Mouse (Mus musculus) liver, postnatal 0 days (tissue): ENCODE data around the gene Ube2c.

Experiments used
- CTCF ChIP-seq: sonication (generic); IDR thresholded peaks from 2 replicates; pipeline ENCODE4 v1.5.1; 2016; ENCODE audit warnings: antibody characterized with exemption, low read depth
- EP300 ChIP-seq: IDR thresholded peaks from 2 replicates; pipeline ENCODE4 v1.6.1; 2016; ENCODE audit warnings: antibody characterized with exemption, low read depth, mild to moderate bottlenecking

DNA sequence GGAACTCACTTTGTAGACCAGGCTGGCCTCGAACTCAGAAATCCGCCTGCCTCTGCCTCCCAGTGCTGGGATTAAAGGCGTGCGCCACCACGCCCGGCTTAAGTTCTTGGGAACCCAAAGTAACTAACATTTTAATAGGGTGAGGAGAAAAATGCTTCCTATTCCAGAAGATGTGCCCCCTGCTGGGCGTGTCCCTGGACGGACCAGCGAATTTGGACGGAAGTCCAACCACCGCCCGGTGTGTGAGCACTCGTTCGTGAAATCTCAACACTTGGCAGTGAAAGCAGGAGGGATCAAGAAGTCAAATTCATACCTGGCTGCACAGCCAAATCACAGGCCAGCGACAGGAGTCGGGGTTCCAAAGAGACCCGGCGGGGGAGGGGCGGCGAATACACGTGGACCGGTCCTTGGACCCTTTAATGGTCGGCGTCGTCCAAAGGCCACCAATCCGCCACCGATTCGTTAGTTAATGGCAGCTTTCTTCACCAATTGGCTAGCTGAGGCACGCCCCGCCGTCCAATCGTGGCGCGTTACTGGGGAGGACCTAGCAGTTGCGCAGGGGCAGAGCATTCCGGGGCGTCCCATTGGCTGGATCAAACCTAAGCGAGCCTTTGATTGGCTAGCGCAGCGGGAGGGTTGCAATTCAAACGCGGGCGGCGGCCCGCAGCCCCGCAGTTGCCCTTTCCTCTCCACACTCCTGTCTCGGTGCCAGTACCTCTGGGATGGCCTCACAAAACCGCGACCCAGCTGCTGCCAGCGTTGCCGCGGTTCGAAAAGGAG lies at the start of gene Ube2c:
- TF ChIP-seq CTCF = peak; percentile 46
- TF ChIP-seq EP300 = peak; percentile 70; the same call in 1 of the 2 replicates
